Mouse (Mus musculus): Measurements from ENCODE around the gene Mlf1.

Gene Mlf1

GRCm38 (mm10) chr3:67447143-67447542 lies 73.2 kb downstream of the Mlf1 start:
- DNase-seq (ENCODE audit: low read depth): no peak

Measured in c-Kit-positive CD71-positive TER-119-negative erythroid progenitor cells, embryonic 14.5 days (primary cell).